Mouse (Mus musculus): ENCODE measurements around the gene Camk1d.

- no peak for TF ChIP-seq CTCF (IDR thresholded peaks at IDR 0.05; ENCODE audit: control insufficient read depth, insufficient read depth, insufficient read length)
- TF ChIP-seq MAX (IDR thresholded peaks at IDR 0.05): no peak
- no peak for TF ChIP-seq MYOG (IDR thresholded peaks at IDR 0.05; ENCODE audit: control insufficient read depth, extremely low read depth, insufficient read length)
- TF ChIP-seq CEBPB (IDR thresholded peaks at IDR 0.05; ENCODE audit: low read depth): no peak
Measured at GRCm38 (mm10) chr2:5676786-5677185, 37.5 kb downstream of the Camk1d start.
